ENCODE assay signal across 1 mouse cellular context in genomic region chr15:102998608-102999182, GRCm38 (mm10).
A peak's percentile ranks its signal among the peaks of the same experiment; 100 is the strongest.
TF ChIP-seq lines count a peak whose summit lies in the region.

No protein-coding gene starts in this region.

TF ChIP-seq in MEL, 35 proteins besides CTCF, POLR2A, EP300 and RAD21 (continued from another document):
- TF ChIP-seq CHD1 (IDR thresholded peaks at IDR 0.05; ENCODE audit: low read depth, low read length) = peak; percentile 98
- peak; percentile 79 for TF ChIP-seq GABPA (IDR thresholded peaks at IDR 0.05; ENCODE audit: low read depth, low read length)
- peak; percentile 52; the same call in 1 of the 2 replicates for TF ChIP-seq MYC (IDR thresholded peaks at IDR 0.05; ENCODE audit: low read depth, low read length)
- peak; percentile 45; the same call in 1 of the 2 replicates for TF ChIP-seq ZNF384 (IDR thresholded peaks at IDR 0.05; ENCODE audit: low read depth, low read length)
- peak; percentile 91 for TF ChIP-seq MAZ (IDR thresholded peaks at IDR 0.05; ENCODE audit: low read depth, low read length)
- no peak for TF ChIP-seq USF2 (IDR thresholded peaks at IDR 0.05; ENCODE audit: borderline replicate concordance in 1 of 2, insufficient read depth in 1 of 2, low read depth in 1 of 2, low read length in 2 of 2)
- no peak; the same call in none of the 2 replicates for TF ChIP-seq MXI1 (IDR thresholded peaks at IDR 0.05; ENCODE audit: low read depth, low read length)
- peak; percentile 98 for TF ChIP-seq JUND (IDR thresholded peaks at IDR 0.05; ENCODE audit: low read depth, low read length)
- TF ChIP-seq CHD2 (IDR thresholded peaks at IDR 0.05; ENCODE audit: low read length) = peak; percentile 53
- peak; percentile 87 for TF ChIP-seq TCF12 (IDR thresholded peaks at IDR 0.05; ENCODE audit: low read depth, low read length)
- TF ChIP-seq NELFE (IDR thresholded peaks at IDR 0.05; ENCODE audit: low read depth, low read length) = no peak; the same call in none of the 2 replicates
- peak; percentile 97 for TF ChIP-seq ZMIZ1 (IDR thresholded peaks at IDR 0.05; ENCODE audit: low read depth, low read length)
- TF ChIP-seq UBTF (IDR thresholded peaks at IDR 0.05; ENCODE audit: borderline replicate concordance, insufficient read depth, low read depth, low read length) = no peak
- TF ChIP-seq GATA1 (IDR thresholded peaks at IDR 0.05; ENCODE audit: low read depth, low read length) = peak; percentile 88
- TF ChIP-seq HCFC1 (IDR thresholded peaks at IDR 0.05; ENCODE audit: low read depth, low read length) = peak; percentile 72
- peak; percentile 90 for TF ChIP-seq ETS1 (IDR thresholded peaks at IDR 0.05; ENCODE audit: low read depth, low read length)
- TF ChIP-seq E2F4 (IDR thresholded peaks at IDR 0.05; ENCODE audit: borderline replicate concordance, low read depth, low read length) = peak; percentile 72
- TF ChIP-seq MAX (IDR thresholded peaks at IDR 0.05; ENCODE audit: low read length) = peak; percentile 56; the same call in 1 of the 2 replicates
- TF ChIP-seq POLR2AphosphoS2 (IDR thresholded peaks at IDR 0.05; ENCODE audit: low read length) = peak; percentile 86; the same call in 1 of the 2 replicates
- TF ChIP-seq ZC3H11A (IDR thresholded peaks at IDR 0.05; ENCODE audit: low read depth, low read length) = peak; percentile 23; the same call in 1 of the 2 replicates
- TF ChIP-seq MAFK (IDR thresholded peaks at IDR 0.05; ENCODE audit: borderline replicate concordance, low read depth, low read length) = peak; percentile 53; the same call in 1 of the 2 replicates
- peak; percentile 88 for TF ChIP-seq RCOR1 (IDR thresholded peaks at IDR 0.05; ENCODE audit: low read depth, low read length)
- peak; percentile 47 for TF ChIP-seq USF1 (IDR thresholded peaks at IDR 0.05; ENCODE audit: low read depth, low read length)
- TF ChIP-seq NRF1 (IDR thresholded peaks at IDR 0.05; ENCODE audit: insufficient read depth, low read depth, low read length, poor library complexity, severe bottlenecking) = 0 out of 2 replicates have a peak, but pooled peaks have one; percentile 32
- peak; percentile 56; the same call in 1 of the 2 replicates for TF ChIP-seq BHLHE40 (IDR thresholded peaks at IDR 0.05; ENCODE audit: borderline replicate concordance, low read depth, low read length)
- peak; percentile 69 for TF ChIP-seq ELF1 (IDR thresholded peaks at IDR 0.05; ENCODE audit: low read depth, low read length)
- no peak; the same call in 1 of the 2 replicates for TF ChIP-seq SMC3 (IDR thresholded peaks at IDR 0.05; ENCODE audit: low read depth, low read length)
- TF ChIP-seq TBP (IDR thresholded peaks at IDR 0.05; ENCODE audit: low read depth, low read length) = peak; percentile 97
